8 mouse cellular contexts compared by ENCODE assay signal in genomic region chr6:72958662-72959071, GRCm38 (mm10). TPM values are rescaled to one million over a fixed set of nuclear protein-coding genes. Genes with fewer than 3 reads are reported as not detected.
DNase-seq lines count a peak whose midpoint lies in the region; ATAC-seq and TF ChIP-seq lines count a peak whose summit lies in the region.

Gene Tmsb10 (minus strand): TSS chr6:72958748.

- H3K27me3 ChIP-seq in lung, postnatal 0 days (replicated peaks; ENCODE audit: insufficient read depth, low read length), result no peaks in the 10 kb centered on the region
- H3K27me3 ChIP-seq in midbrain, embryonic 14.5 days (ENCODE audit: control insufficient read depth, insufficient read depth, low read length), result no peaks in the 10 kb centered on the region

- TF ChIP-seq CTCF in lung, postnatal 0 days (IDR thresholded peaks at IDR 0.05), result no peak
- TF ChIP-seq CTCF in bone marrow macrophage, adult 2 months (IDR thresholded peaks at IDR 0.05; ENCODE audit: low read depth, low read length), result no peak

- TF ChIP-seq EP300 in lung, postnatal 0 days (IDR thresholded peaks at IDR 0.05), result no peak

- H3K4me1 ChIP-seq in lung, postnatal 0 days (ENCODE audit: insufficient read depth, low read depth, low read length), result peaks cover 10% of the 10 kb centered on the region; the same call in 1 of the 2 replicates
- H3K4me1 ChIP-seq in bone marrow macrophage, adult 2 months (ENCODE audit: control insufficient read depth, insufficient read depth, low read length), result peaks cover 22% of the 10 kb centered on the region
- H3K4me1 ChIP-seq in midbrain, embryonic 14.5 days (ENCODE audit: control insufficient read depth, insufficient read depth, low read length), result peaks cover 25% of the 10 kb centered on the region; the same call in 1 of the 2 replicates

- H3K9ac ChIP-seq in lung, postnatal 0 days (replicated peaks; ENCODE audit: low read depth), result peak within 1 kb of the TSS; percentile 82
- H3K9ac ChIP-seq in midbrain, embryonic 14.5 days (replicated peaks; ENCODE audit: low read length), result peak within 1 kb of the TSS; percentile 100

- ATAC-seq in lung, postnatal 0 days, result peak; percentile 45
- peak; percentile 74 for ATAC-seq in midbrain, embryonic 14.5 days (ENCODE audit: low FRiP score, low TSS enrichment)

- H3K27ac ChIP-seq in lung, postnatal 0 days (ENCODE audit: low read length), result peak within 1 kb of the TSS; percentile 84
- peak within 1 kb of the TSS; percentile 55 for H3K27ac ChIP-seq in bone marrow macrophage, adult 2 months (ENCODE audit: insufficient read depth, low read depth, low read length)
- H3K27ac ChIP-seq in midbrain, embryonic 14.5 days (replicated peaks; ENCODE audit: low read depth, low read length), result peak within 1 kb of the TSS; percentile 98

- no peaks in the 10 kb centered on the region for H3K9me3 ChIP-seq in lung, postnatal 0 days (ENCODE audit: low read length)
- no peaks in the 10 kb centered on the region for H3K9me3 ChIP-seq in midbrain, embryonic 14.5 days (ENCODE audit: control insufficient read depth, low read length)

- DNase-seq in lung, postnatal 0 days (ENCODE audit: low spot score), result peak; percentile 43
- DNase-seq in lung, postnatal 25 days (ENCODE audit: low spot score), result no peak
- DNase-seq in gastrocnemius, postnatal 4 days (ENCODE audit: low spot score in 2 of 2), result no peak
- DNase-seq in layer of hippocampus, postnatal 10 days (ENCODE audit: low spot score in 2 of 2), result no peak
- no peak for DNase-seq in midbrain, embryonic 14.5 days
- no peak for DNase-seq in right cerebral cortex, postnatal 4 days
- no peak for DNase-seq in testis, postnatal 10 days (ENCODE audit: low spot score)

- peak within 1 kb of the TSS; percentile 71 for H3K4me3 ChIP-seq in lung, postnatal 0 days (ENCODE audit: low read depth, low read length)
- H3K4me3 ChIP-seq in bone marrow macrophage, adult 2 months (ENCODE audit: insufficient read depth, low read length), result peak within 1 kb of the TSS; percentile 81
- H3K4me3 ChIP-seq in midbrain, embryonic 14.5 days (replicated peaks; ENCODE audit: low read depth, low read length), result peak within 1 kb of the TSS; percentile 98

- no peaks in the 10 kb centered on the region for H3K36me3 ChIP-seq in lung, postnatal 0 days (ENCODE audit: insufficient read depth, low read length)
- H3K36me3 ChIP-seq in midbrain, embryonic 14.5 days (ENCODE audit: control insufficient read depth, insufficient read depth, low read length), result no peaks in the 10 kb centered on the region

- under 1% methylated on average over 15 of the region's 19 CpGs for WGBS in lung, postnatal 0 days
- WGBS in midbrain, embryonic 14.5 days, result under 1% methylated on average over 19 of the region's 19 CpGs

- no peak for TF ChIP-seq POLR2A in bone marrow macrophage, adult 2 months (IDR thresholded peaks at IDR 0.05; ENCODE audit: borderline replicate concordance, low read depth, low read length)

- H3K4me2 ChIP-seq in lung, postnatal 0 days (replicated peaks; ENCODE audit: low read depth, low read length), result peak within 1 kb of the TSS; percentile 81
- peak within 1 kb of the TSS; percentile 60 for H3K4me2 ChIP-seq in midbrain, embryonic 14.5 days (ENCODE audit: low read length)

RNA-seq across cellular contexts. Expression of gene Tmsb10, which starts in this region (rescaled TPM):
- 2,084 and 2,244 TPM in 2 replicates for polyA plus RNA-seq in lung, postnatal 0 days (2015; fragmentation: Nextera tagmentation; extraction: Ambion mirVana)
- 394 and 410 TPM in 2 replicates for polyA plus RNA-seq in bone marrow macrophage, adult 2 months (2012; ENCODE audit: insufficient read depth, insufficient read length, missing spikeins)
- 1,000 to 10,000 TPM; 1,063 to 1,068 TPM for total RNA-seq in gastrocnemius, postnatal 4 days (2021)
- total RNA-seq in layer of hippocampus, postnatal 10 days (2021), result 1,000 to 10,000 TPM; 1,683 to 1,895 TPM
- polyA plus RNA-seq in midbrain, embryonic 14.5 days (2014; fragmentation: Nextera tagmentation; extraction: Ambion mirVana), result 5,692 and 7,005 TPM in 2 replicates
